Mouse (Mus musculus) hindlimb bud, embryonic 11.5 days (tissue): ENCODE measurements around the gene Dvl2.

Source experiments
- DNase-seq: peaks from one replicate; pipeline ENCODE4 v3.0.0-alpha.2; 2012; ENCODE audit warnings: low read depth, low spot score; ENCODE audit errors: extremely low spot score

The Dvl2 gene

DNA sequence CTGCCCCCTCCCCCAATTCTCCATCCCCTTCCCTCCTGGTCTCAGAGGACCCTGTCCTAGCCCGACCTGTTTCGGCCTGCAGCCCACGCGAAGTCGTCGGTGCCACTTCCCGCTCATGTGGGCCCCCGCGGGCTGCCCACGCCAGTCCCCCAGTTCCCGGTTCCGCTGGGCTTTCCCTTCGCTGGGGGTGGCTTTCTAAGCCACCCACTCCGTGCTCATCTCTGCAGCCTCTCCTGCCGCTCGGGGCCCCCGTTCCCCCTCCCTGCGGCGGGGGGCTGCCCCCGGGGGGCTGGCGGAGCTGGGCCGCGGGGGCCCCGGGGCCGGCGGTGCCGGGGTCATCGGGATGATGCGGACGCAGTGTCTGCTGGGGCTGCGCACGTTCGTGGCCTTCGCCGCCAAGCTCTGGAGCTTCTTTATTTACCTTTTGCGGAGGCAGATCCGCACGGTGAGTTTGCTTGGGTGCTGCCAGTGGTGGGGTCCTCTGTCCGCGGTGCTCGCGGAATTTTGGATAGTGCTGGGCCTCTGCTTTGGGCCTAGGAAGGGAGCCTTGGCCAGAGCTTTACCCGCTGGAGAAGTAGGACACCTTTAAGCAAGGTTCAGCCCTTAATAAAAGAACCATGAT lies 19.1 kb upstream of the Dvl2 start, which contains the start of gene Ctdnep1:
Gene Ctdnep1 (plus strand): TSS at position 16 of the 622 bp plus-strand sequence.
- DNase-seq, result no peak

DNA sequence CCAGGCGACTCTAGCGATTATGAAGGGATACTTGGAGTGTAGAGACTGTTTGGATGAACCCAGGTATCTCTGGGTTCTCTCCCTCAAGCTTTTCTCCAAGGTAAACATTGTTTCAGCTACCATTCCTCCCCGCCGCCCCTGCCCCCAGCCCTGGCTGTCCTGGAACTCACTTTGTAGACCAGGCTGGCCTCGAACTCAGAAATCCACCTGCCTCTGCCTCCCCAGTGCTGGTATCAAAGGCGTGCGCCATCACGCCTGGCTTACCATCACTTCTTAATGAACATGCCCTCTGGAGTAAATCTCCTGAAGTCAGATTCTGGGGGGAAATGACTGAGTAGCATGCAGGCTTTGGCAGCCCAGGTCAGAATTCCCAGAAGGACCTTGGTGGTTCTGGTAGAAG lies 18.2 kb upstream of the Dvl2 start, which contains the start of gene Elp5:
Gene Elp5 (minus strand): TSS at position 293 of the 400 bp plus-strand sequence.
- no peak for DNase-seq

DNA sequence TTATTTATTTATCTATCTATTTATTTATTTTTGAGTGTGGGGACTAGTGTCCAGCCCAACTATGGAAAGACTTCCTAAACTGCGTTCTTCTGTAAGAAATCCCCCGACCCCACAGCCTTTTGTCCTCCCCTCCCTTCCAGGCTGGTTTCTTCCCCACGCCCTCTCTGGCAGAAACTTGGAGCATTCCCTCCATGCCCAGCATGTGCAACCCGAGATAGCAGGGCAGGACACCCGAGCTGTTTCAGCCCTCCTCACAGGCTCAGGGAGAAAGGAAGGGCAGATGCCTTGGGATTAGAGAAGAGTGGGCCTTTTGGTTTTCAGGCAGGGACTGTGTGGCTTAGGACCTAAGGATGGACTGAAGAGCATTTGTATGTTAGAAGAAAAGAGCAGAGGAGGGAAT lies 17.5 kb upstream of the Dvl2 start:
- no peak for DNase-seq

DNA sequence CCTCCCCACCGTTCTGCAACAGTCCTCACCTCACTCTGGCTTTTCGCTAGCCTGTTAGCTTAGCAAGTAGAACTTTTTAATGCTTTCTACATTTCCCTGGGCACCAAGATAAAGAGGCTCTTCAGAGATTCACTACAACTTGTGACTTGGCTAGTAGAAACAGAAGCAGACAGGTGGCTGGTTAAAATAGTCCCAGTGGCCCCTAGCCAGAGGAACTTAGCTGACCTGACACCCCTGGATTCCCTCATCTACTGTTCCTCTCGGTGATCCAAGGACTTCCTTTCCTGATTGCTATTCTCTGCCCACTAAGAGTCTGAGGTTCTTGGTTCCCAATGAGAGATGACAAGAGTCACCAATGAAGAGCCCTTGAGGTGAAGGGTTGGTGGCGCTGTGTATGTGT lies 17.0 kb upstream of the Dvl2 start:
- no peak for DNase-seq

DNA sequence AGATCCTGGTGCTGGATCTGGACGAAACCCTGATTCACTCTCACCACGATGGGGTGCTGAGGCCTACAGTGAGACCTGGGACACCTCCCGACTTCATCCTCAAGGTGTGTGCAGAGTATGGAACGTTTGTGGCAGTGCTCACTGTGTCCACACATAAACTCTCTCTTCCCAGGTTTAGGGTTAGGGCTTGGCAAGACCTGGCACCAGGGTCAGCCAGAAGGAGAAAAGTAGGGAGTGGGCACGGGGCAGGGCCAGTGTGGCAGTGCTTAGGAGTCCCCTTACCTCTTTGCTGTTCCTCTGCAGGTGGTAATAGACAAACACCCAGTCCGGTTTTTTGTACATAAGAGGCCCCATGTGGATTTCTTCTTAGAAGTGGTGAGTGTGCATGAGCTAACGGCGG lies 16.0 kb upstream of the Dvl2 start:
- DNase-seq, result no peak

DNA sequence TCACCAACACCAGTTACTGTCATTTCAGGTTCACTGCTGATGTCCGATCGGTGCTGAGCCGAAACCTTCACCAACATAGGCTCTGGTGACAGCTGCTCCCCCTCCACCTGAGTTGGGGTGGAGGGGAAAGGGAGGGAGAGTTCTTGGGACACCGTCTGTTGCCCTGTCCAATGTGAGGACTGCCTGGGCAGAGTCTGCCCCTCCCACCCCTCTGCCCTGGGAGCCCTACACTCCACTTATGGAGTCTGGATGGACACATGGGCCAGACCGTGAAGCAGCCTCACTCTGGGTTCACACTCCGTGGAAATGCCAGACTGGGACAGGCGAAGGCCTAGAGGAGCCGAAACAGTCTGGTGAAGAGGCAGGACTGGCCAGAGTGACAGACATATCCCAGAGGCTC lies 10.4 kb upstream of the Dvl2 start:
- no peak for DNase-seq

DNA sequence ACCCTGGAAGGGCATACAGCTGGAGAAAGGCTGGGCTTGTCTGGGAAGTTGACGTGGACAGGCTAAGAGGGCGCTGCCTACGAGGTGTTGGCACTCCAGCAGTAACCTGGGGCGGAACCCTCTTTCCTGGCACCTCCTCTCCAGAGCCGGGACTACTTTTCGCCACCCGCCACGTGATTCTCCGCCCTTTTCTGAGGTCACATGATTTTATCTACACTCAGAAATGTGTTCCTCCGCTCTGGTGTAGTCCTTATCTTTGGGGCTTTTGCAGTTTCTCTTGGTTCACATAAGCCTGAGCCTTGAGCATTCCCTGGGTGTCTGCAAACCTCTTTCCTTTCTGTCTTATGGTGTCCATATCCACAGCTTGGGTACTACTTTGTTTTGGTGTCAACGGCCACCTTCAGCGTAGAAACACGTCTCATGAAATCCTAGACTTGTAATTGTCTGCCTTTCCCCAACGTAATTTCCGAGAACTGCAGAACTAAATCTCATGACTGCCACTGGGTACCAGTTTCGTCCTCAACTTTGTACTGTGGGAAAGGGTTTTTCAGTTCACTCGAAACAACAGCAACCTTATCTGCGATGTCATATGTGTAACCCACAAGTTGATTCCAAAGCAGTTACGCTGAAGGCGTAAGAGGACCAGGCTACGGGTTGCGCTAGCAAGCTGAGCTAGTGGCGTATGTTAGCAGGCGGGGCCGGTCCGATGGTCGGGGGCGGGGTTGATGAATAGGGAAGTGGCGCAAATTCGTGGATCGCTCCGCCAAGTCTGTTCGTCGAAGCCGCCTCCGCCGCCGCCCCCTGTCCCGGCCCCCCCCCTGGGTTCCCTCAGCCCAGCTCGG lies 9.3 kb upstream of the Dvl2 start, which contains the start of gene Gabarap:
Gene Gabarap (plus strand): TSS at position 294 of the 842 bp plus-strand sequence.
- peak; percentile 99 for DNase-seq

DNA sequence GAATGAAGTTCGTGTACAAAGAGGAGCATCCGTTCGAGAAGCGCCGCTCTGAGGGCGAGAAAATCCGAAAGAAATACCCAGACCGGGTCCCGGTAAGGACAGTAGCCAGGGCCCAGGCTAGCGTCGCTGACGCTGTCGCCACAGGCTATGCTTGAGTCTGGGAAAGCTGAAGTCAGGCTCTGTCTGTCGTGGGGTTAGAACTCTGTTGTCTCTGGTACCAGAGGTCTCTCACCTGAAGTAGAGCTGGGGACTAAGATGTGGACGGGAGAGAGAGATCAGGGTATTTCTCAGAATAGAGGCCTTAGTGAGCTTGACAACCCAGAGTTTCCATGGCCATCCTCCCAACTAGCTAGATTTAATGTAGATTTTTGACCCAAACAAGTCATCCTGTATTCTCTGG lies 8.7 kb upstream of the Dvl2 start:
- no peak for DNase-seq

DNA sequence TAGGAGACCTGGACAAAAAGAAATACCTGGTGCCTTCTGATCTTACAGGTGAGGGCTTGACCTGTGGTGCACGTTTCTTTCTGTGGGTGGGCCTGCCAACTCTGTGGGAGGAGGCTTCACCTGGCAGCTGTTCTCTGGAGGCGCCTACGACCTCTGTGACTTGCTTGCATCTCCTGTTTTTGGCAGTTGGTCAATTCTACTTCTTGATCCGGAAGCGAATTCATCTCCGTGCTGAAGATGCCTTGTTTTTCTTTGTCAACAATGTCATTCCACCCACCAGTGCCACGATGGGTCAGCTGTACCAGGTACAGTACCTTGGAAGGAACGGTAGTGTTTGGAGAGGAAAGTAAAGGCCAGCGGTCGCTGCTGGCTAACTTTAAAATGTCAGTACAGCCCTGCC lies 8.0 kb upstream of the Dvl2 start:
- DNase-seq, result no peak

DNA sequence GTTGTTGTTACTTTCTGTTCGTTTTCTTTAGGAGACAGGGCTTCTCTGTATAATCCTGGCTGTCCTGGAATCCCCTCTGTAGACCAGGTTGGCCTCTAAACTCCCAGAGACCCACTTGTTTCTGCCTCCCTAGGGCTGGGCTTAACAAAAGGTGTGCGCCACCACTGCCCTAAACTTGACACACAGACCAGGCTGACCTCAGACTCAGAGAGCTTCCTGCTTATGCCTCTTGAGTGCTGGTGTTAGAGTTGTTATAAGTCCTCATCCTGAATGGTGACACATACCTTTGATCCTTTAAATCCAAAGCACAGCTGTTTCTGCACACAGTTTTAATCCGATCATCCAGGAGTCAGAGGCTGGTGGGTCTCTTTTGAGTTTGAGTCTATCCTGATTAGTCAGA lies 7.5 kb upstream of the Dvl2 start:
- DNase-seq, result no peak

DNA sequence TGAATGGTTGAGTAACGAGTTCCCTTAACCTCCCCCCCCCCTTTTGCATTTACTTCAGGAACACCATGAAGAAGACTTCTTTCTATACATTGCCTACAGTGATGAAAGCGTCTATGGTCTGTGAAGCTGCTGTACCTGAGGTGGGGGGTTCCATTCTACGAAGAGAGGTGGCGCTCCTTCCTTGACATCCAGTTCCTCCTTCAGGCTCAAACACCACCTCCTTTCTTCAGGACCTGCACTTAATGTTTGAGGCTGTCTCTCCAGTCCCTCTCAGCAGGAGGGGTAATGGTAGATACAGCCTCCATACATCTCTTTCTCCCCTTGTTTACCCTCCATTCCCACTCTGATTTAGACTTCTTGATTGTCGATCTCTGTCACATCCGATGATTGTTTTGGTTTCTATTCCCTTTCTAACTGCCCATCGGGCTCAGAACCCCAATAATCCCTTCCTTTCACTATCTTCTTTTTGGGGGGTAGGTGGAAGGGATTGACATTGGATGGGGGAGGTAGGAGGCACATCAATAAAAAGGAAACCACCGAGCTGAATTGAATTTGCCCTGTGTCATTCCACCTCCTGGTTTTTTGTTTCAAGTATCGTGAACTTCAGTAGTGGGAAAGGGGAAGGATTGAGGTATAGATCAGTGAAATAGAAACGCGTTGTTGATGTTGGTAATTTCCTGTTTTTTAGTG lies 5.8 kb upstream of the Dvl2 start:
- DNase-seq, result no peak

DNA sequence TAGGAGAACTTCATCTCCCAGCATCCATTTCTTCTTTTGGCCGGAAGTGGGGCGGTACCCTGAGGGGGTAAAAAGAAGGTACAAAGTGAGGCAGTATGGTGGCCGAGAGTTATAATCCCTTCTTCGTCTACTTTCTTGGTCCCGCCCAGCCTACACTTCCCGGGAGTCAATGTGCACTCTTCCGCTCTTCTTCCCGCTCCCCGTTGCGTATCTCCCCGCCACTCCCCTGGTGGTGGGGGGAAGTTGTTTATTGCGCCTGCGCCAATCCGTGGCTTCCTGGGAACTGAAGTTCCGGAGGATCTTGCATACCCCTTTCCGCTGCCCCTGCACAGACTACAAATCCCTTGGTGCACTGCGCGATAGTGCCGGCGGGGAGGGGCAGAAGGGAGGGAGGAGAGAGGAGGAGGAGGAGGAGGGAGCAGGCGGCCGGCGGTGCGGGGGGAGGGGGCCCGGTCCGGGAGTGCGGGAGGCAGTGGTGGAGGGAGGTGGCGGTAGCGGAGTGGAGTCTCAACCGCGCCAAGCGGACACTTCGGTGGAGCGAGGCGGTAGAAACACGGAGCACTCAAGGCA lies 4.9 kb upstream of the Dvl2 start, which contains the start of gene Phf23:
Gene Phf23 (plus strand): TSS at position 387 of the 570 bp plus-strand sequence.
- peak; percentile 96 for DNase-seq

DNA sequence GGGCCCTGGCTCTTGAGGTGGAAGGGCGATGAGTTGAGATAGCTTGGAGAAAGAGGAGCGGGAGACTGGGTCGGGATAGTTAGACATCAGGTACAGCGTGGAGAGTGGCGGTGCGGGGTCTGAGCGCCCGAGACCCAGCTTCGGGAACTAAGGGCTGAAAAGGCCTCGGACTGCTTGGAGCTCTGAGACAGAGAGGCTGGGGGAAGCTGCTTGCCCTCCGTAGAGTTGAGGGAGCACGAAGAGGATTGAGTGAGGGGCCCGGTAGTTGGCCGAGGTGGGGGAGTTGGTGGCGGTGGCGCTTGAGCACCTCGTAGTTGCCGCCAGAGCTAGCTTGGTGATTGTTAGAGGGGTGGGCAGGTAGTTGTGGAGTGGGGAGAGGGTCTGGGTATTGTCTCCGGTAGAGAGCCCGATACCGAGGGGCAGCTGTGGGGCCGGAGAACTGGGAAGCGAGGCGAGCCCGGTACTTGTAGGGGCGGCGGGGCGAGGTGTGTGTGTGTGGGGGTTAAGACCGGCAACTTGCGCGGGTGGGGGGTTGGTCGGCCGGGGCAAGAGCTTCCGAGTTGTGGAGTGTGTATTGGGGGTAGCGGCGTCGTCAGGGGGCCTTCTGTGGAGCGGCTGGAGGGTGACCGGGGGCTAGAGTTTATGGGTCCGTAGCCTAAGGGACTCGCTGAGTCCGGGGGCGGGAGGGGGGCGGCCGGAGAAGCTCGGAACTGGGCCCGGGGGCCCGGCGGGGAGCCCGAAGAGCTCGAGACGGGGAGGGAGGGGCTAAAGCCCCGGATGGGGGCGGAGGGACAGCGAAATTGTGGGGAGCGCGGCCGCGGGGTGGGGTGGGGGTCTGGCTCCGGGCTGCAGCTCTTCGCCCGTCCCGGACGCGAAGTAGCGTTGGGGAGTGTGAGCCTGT lies 4.0 kb upstream of the Dvl2 start:
- no peak for DNase-seq

DNA sequence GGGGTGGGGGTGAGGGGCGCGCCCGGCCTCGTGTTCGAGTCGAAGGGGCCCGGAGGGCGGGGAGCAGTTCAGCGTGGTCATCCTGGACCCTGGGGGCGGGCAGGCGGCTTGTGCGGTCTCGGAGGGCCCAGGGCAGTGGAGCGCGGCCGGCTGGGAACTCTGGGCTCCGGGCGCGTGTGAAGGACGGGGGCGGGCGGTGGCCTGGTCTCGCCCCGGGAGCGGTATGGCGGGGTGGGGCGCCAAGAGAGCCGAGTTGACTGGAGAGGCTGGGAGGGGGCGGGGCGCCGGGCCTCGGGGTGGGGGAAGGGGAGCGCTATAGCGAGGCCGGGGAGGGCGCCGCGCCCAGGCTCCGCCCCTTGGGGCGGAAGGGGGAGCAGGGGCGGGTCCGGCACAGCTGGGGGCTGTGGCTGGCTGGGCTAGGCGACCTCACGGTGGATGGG lies 3.3 kb upstream of the Dvl2 start:
- DNase-seq, result no peak

DNA sequence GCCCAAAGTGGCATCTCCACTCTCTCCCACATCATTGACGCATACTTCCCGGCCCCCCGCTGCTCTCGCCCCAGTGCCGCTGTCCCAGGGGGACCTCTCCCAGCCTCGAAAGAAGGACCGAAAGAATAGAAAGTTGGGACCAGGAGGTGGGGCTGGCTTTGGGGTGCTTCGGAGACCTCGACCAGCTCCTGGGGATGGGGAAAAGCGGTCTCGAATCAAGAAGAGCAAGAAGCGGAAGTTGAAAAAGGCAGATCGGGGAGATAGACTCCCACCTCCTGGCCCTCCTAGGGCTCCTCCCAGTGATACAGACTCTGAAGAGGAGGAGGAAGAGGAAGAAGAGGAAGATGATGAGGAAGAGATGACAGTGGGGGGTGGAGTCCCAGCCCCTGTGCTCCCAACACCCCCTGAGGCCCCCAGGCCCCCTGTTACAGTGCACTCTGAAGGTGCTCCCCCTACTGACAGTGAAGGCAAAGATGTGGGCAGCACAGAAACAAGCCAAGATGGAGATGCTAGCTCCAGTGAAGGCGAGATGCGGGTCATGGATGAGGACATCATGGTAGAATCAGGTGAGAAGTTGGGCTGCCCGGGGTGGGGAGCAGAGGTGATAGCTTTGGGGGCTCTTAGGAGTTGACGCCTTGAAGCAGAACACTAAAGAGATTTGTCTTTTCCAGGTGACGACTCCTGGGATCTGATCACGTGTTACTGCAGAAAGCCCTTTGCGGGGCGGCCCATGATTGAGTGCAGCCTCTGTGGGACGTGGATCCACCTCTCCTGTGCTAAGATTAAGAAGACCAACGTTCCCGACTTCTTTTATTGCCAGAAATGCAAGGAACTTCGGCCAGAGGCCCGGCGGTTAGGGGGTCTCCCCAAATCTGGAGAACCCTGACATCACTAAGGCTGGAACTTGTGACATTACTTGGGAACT lies 1.6 kb upstream of the Dvl2 start:
- no peak for DNase-seq

DNA sequence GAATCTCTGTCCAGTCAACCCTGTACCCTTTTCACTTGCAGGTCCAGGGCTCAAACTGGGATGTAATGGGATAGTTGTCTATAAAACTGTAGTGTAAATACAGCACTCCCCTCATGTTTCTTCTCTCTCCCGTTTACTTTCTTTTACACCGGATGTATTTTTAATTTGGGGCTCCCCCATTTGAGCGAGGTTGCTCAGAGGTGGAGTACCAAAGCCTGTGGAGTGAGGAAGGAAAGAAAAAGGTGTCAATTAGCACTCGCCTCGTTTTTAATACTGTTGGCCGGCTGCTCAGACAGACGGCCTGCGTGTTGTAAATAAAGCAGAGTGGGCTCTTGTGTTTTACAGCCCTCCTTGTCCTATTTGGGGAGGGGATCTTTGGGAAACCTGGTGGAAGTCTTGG lies 729 bp upstream of the Dvl2 start:
- no peak for DNase-seq

DNA sequence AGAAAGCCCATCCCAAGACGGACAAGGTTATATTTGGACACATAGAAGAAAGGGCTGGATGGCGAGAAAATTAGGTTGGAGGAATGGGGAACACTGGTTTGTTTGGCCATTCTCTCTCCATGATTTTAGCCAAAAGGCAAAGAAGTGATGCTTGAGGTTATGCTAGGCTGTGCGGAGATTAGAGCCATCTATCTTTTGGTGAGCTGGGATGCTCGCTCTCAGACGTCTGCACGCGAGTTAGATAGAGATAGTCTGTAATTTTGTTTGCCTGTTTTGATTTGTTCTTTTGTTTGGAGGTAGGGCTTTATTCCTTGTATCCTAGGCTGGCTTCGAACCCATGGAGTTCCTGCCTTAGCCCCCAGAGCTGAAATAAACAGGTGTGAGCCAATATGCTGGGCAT lies 764 bp downstream of the Dvl2 start:
- DNase-seq, result no peak

DNA sequence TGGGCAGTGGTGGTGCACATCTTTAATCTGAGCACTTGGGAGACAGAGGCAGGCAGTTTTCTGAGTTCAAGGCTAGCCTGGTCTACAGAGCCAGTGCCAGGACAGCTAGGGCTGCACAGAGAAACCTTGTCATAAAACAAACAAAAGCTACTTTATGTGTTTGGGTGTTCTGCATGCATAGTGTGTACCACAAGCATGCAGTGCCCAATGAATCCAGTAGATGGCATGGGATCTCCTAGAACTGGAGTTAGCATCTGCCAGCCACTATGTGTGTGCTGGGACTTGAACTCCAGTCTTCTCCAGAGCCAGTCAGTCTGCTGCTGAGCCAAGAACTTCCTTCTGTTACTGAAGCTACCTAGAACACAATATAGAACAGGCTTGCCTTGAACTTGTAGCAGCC lies 1.5 kb downstream of the Dvl2 start:
- no peak for DNase-seq

DNA sequence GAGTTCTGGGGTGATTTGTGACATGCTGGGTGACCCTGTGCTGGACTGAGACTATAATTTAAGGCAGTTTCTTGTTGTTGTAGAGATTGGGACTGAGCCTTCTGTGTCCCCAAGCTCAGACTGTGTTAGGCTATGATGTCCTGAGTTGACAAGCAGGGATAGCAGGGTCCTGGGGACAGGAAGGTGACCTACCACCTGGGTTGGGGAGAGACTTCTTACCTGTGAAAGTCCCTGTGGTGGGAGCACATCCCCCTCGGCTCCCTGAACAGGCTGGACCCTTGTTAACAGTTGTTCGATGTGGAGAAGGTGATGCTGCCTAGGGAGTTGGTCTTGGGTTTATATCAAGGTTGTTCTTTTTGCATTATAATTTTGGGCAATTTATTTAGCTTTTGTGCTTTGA lies 2.1 kb downstream of the Dvl2 start:
- no peak for DNase-seq
